Mouse (Mus musculus) adrenal gland, postnatal 4 days (tissue): ENCODE results near the gene Pfas. TPM values are rescaled to one million over a fixed set of nuclear protein-coding genes. Genes with fewer than 3 reads are reported as not detected.
"Not testable (repeated sequence)": the region's sequence is repeated elsewhere in the genome, so short reads cannot be mapped to it uniquely, and the experiment has no call there.

Experiments
- DNase-seq, 2 experiments: peaks; one replicate each; pipeline ENCODE4 v3.0.0; 2021 to 2022; ENCODE audit warnings: low spot score in 2 of 2, mixed read lengths in 2 of 2
- total RNA-seq, 2 experiments: library from RNA; stranded (reverse); gene quantifications; 2 replicates each; pipeline ENCODE4 v1.2.3; 2021

Pfas gene
- total RNA-seq, 2 experiments from 2014 or later: 37.5 to 42.3 TPM

GRCm38 (mm10) chr11:68973250-68974058 lies 34.8 kb downstream of the Pfas start:
- peak; percentile 75 to 78 for DNase-seq

GRCm38 (mm10) chr11:68970232-68970631 lies 38.0 kb downstream of the Pfas start:
- no peak for DNase-seq

DNA sequence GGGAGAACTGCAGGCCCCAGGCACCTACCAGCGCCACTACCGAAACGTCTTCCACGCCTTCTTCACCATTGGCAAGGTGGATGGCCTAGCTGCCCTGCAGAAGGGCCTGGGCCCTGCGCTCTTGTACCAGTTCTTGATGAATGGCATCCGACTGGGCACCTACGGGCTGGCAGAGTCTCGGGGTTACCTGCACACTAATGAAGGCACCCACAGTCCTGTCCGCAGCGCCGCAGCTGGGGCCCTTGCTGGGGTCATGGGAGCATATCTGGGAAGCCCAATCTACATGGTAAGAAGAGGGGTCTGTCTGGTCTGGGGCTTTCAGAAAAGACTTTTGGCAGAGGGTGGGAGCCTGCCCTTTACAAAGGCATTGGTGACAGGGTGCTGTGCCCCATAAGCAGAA lies 39.5 kb downstream of the Pfas start:
- DNase-seq: no peak

DNA sequence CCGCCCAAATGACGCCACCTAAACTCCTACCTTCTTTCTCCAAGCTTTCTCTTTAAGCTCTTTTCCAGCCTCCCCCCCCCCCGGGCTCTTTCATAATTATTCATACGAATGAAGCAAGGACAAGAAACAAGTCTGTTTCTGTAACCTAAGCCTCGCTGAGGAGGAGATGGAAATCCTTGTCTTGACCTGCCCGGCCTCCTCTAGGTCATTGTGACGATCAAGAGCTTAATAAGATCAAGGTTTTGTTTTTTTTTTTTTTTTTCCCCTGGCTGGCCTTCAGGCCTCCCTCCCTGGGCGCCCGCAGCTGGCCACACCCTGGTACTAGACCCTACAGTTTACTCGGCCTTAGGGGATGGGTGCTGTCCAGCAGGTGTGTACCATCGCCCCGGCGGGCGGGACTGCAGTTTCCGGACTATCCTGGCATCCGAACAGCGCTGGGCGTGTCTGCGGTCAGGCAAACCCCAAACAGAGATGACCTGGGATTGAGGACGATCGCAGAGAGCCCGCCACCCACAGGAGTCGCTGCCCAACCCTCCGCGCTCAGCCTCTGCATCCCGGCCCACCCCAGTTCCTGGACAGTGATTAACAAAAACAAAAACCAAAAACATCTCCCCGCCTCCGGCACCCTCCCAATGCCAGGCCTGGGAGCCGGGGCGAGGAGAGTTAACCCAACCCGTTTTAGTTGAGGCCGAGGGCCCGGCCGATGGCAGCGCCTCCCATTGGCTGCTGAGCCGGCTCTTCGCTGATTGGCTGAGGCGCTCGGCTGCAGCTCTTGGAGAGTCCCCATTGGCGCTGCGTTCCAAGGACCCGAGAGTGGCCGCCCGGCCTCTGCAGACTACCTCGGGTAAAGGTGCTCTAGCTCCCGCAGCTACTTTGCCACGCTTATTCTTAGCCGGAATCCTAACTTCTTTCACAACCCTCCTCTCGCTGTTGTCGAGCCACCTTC lies 40.6 kb downstream of the Pfas start, which contains the start of gene Slc25a35:
Gene Slc25a35 (plus strand): TSS at position 795 of the 946 bp plus-strand sequence.
- peak; percentile 67 to 81 for DNase-seq

DNA sequence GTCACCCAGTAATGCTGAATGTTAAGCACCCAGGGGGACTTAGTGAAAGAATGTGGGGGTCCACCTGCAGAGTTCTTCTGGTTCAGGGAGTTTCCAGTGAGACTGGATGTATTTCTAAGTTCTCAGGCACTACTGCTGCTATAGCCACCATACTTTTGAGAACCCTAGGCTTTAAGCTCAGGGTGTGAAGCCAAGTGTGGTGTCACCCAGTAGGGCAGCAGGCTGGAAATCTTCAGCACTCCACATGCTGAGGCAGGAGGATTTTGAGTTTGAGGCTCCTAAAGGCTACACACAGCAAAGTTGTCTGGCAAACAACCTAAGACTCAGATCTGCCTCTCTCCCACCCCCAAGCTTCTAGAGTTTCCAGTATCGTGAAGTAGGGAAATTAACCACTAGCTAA lies 41.7 kb downstream of the Pfas start:
- DNase-seq: no peak

- DNase-seq: no peak
Observed at GRCm38 (mm10) chr11:68965845-68966244, 42.4 kb downstream of the Pfas start.

DNA sequence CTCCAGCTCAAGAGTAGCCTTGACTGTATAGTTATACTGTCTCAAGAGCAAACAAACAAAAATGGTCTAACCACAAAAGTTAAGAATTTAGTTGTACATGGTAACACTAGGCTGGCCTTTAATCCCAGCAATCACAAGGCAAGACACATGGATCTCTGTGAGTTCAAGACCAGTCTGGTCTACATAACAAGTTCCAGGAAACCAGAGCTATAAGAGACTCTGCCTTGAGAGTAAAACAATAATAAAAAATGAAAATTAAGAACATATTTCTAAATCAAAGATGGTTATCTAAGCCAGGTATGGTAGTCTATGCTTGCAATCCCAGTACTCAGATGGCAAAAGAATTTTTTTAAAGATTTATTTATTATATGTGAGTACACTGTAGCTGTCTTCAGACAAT lies 43.2 kb downstream of the Pfas start:
- DNase-seq: no peak

GRCm38 (mm10) chr11:68963405-68963804 lies 44.9 kb downstream of the Pfas start:
- no peak for DNase-seq

DNA sequence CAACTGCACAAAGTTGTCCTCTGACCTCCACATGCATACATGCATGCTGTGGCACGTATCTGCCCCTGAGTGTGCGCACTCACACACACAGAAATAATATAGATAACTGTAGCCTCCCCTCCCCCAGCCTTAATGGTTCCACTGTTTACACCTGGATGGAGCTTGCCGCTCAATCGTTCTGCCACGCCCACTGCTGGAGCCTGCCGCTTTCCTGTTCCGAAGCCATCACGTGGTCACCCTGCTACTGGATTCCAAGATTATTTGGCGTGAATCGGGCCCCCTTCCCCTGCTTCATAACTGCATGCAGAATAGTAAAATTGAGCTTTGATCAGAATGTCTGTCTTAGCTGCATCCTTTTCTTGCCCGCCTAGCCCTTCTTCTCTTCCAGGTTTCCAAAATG lies 46.1 kb downstream of the Pfas start:
- DNase-seq: not testable (repeated sequence)

GRCm38 (mm10) chr11:68961596-68961995 lies 46.7 kb downstream of the Pfas start:
- DNase-seq: no peak

GRCm38 (mm10) chr11:68957971-68958370 lies 50.3 kb downstream of the Pfas start:
- no peak for DNase-seq

GRCm38 (mm10) chr11:68957308-68957707 lies 51.0 kb downstream of the Pfas start, which contains the start of gene Arhgef15:
Gene Arhgef15, minus strand, starts transcription at chr11:68957480.
- DNase-seq: no peak

- DNase-seq: no peak
Observed at GRCm38 (mm10) chr11:68956697-68957096, 51.6 kb downstream of the Pfas start.

DNA sequence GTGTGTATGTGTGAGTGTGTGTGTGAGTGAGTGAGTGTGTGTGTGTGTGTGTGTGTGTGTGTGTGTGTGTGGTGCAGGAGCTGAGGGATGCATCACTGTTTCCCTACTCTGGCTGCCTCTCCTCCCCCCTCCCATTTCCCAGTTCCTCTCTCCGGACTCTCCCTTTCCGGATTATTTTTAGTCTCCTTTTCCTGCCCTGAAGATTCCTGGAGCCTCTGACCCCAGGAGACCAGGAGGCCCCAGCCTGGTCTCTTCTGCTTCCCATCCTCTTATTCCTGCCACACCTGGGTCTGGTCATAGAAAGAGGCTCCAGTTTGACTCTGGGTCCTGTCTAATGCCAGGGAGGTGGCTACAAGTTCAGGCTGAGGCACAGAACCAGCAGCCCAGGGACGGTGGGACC lies 52.2 kb downstream of the Pfas start:
- DNase-seq: no peak

GRCm38 (mm10) chr11:68955473-68955872 lies 52.8 kb downstream of the Pfas start:
- no peak for DNase-seq

DNA sequence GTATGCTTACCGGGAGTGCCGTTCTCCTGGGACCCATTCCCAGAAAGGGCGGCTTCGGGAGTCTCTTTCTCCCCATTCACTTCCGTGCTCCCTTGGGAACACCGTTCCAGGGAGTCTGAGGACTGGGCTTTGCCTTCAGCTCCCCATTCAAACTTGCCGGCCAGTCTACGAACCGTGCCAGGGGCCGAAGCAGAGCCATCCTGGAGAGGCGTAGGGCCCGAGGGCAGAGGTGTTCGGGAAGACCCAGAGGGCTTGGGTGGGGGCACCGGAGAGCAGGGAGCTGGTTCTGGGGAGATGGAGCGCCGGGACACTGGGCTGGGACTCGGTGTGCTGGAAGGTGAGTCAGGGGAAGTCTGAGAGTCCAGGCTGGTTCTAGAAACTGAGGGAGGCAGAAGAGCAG lies 53.9 kb downstream of the Pfas start:
- DNase-seq: no peak

- no peak for DNase-seq
Observed at GRCm38 (mm10) chr11:68953903-68954302, 54.4 kb downstream of the Pfas start.

GRCm38 (mm10) chr11:68947542-68947993 lies 60.7 kb downstream of the Pfas start:
- DNase-seq: no peak

- no peak for DNase-seq
Observed at GRCm38 (mm10) chr11:68946806-68947440, 61.3 kb downstream of the Pfas start.

DNA sequence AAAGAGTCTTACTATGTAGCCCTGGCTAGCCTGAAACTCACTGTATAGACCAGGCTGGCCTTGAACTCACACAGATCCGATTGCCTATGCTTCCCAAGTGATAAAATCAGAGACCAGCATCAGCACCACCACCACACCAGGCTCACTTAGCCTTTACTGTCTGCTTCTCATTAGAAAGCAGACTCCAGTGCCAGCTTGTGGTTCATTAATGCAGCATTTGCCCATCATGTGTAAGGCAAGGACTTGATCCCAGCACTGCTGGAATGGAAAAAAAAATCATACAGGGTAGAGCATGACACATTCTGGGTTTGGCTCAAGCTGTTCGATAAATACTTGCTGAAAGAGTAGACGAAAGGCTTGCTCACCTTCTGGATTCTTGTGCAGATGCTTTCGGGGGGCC lies 62.3 kb downstream of the Pfas start:
- no peak for DNase-seq

- no peak for DNase-seq
Observed at GRCm38 (mm10) chr11:68945245-68945644, 63.0 kb downstream of the Pfas start.
